Mouse (Mus musculus) spleen, postnatal 14 days (tissue): Measurements from ENCODE around the gene Fads2.
A peak's percentile ranks its signal among the peaks of the same experiment; 100 is the strongest.

Source experiments
- DNase-seq, 2 experiments: peaks; one replicate each; pipeline ENCODE4 v3.0.0; 2021 to 2022; ENCODE audit warnings: low spot score in 2 of 2

Fads2 gene

GRCm38 (mm10) chr19:10102054-10102700 is 631 bp upstream of the Fads2 start:
- peak in 1 of 2 experiments; percentile 14 for DNase-seq

DNA sequence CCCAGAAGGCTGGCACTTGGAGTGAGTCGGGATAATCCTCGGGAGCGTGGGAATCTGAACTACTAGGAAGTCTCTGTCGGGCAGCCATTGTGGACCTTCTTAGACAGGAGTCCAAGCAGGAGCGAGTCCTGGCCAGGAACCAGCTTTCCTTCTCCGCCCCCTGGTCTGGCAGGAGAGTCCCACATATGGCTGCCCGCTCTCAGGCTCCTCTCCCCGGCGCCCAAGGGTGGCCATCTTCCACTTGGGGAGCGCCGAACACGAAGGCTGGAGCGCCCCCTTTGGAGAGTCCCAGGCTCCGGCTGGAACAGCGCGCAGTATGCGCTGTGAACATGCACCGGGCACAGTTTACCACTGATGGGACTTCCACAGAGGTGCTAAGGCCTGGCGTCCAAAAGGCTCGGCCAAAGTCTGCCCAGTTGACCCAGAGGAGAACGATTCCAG is 895 bp downstream of the Fads2 start:
- peak; percentile 63 to 75 for DNase-seq

GRCm38 (mm10) chr19:10097826-10098225 is 3.7 kb downstream of the Fads2 start:
- DNase-seq = no peak

DNA sequence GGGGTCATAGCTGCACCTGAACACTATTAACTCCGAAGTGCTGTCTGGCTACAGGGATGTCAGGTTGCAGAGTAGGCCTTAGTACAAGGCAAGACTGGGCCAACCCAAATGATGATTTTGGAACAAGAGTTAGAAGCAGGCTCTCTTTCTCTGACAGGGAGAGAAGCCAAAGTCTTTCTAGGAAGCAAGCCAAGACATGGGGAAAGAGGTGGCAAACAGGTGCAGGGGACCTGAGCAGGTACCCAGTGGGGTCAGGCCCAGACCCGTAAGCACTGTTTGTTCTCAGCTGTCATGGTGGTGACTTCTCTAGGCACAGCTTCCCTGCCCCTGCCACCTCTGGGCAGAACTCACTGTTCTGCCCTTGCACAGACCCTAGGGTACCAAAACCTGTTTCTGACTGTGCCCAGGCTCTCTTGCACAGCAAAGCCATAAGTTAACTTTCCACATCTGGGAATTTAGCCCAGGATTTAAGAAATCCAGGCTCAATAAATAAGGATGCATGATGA is 5.1 kb downstream of the Fads2 start:
- no peak for DNase-seq

- no peak for DNase-seq
Measured at GRCm38 (mm10) chr19:10094695-10095094, 6.9 kb downstream of the Fads2 start.

DNA sequence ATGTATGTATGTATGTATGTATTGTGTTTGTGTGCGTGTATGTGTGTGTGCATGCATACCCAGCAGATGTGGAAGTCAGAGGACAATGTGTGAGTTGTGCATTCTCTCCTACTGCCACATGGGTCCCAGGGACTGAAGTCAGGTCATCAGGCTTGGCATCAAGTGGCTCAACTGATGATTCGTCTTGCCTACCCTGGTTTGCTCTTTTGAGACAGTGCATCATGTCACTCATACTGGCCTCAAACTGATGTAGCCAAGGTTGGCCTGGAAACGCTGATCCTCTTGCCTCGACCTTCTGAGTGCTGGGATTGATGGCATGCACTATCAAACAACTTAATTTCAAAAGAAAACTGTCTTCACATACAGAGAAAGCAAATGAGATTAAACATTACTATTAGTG is 7.7 kb downstream of the Fads2 start:
- no peak for DNase-seq

- DNase-seq = no peak
Measured at GRCm38 (mm10) chr19:10086976-10087375, 14.6 kb downstream of the Fads2 start.

DNA sequence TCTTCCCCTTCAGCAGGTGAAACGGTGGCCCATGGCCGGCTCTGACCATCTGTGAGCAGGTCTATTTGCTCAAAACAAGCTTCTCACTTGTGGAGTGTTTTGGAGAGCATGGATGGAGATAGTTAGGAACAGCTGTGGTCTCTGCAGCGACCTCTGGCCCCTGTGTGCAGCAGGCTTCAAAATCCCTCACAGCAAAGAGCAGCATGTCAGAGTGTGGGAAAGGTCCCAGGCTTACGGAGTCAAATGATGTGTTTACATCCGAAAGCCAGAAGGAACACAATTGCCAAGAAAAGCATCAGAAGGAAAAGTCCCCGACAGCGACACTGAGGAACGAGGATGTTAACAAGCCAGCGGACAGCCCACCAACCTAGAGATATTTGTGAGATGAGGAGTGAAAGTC is 16.1 kb downstream of the Fads2 start:
- no peak for DNase-seq

DNA sequence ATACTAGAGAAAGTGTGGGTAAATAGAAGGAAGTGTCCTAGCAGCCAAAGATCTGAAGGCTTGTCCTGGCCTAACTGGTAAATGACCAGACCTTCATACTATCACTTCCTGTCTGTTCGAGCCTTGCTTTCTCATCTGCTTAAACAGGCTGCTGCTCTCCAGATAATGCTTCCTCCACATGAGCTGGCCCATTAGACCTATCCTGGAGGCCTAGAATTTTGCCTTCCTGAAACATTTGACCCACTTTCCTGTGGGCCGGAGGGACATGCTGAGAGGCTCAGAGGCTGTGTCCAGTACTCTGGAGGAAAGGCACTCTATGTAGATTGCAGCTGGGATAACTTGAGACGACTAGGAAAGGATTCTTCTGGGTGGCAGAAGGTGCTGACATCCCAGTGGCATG is 19.4 kb downstream of the Fads2 start:
- no peak for DNase-seq

GRCm38 (mm10) chr19:10080384-10080783 is 21.2 kb downstream of the Fads2 start:
- no peak for DNase-seq

DNA sequence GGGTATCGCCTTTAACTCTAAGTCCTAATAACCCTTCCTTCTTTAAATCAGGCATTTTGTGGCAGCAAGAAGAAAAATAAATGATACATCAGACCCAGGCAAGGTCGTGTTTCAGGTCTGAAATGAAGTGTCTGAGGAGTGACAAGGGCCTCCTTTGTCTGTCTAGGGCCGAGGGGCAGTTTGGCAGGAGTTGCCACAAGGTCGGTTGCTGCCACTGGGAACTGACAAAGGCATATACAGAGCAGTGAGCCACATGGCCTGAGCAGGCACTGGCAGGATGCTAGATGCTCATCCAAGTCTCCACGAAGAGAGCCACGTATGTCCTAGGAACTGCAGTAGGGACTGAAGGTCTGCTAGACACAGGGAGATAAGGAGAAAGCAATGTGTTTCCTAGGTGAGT is 23.2 kb downstream of the Fads2 start:
- no peak for DNase-seq

DNA sequence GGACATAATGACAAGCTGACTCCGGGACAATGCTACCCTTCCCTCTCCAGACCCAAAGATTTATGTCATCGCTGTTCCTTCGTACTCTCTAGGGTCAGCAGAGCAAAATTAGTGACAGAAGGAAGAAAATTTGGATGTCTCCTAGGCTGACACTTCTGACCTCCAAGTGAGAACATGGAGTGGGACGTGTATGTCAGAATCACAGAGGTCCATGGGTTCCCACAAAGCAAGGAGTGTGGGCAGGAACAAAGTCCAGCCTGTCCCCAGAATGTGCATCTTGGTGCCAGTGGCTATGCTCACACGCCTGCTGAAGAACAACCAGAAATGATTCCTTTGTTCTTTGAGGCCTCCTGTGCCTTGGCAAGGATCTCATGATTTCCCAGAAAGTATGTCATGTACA is 28.4 kb downstream of the Fads2 start:
- no peak for DNase-seq

DNA sequence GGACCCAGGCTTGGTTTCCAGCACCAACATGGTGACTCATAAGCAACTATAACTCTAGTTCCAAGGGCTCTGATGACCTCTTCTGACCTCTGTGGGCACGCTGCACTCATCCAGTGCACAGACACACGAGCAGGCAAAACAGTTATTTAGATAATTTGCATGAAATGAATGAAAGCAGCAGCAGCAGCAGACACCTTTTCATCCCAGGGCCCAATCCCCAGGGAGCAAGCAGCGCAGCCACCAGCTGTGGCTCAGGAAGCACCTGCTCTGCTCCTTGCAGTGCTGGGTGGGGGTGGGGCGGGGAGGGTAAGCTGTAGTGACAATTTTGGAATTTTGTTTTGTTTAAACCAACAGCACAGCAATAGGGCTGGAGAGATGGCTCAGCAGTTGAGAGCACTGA is 29.7 kb downstream of the Fads2 start:
- no peak for DNase-seq

GRCm38 (mm10) chr19:10071166-10071565 is 30.4 kb downstream of the Fads2 start:
- DNase-seq = no peak

DNA sequence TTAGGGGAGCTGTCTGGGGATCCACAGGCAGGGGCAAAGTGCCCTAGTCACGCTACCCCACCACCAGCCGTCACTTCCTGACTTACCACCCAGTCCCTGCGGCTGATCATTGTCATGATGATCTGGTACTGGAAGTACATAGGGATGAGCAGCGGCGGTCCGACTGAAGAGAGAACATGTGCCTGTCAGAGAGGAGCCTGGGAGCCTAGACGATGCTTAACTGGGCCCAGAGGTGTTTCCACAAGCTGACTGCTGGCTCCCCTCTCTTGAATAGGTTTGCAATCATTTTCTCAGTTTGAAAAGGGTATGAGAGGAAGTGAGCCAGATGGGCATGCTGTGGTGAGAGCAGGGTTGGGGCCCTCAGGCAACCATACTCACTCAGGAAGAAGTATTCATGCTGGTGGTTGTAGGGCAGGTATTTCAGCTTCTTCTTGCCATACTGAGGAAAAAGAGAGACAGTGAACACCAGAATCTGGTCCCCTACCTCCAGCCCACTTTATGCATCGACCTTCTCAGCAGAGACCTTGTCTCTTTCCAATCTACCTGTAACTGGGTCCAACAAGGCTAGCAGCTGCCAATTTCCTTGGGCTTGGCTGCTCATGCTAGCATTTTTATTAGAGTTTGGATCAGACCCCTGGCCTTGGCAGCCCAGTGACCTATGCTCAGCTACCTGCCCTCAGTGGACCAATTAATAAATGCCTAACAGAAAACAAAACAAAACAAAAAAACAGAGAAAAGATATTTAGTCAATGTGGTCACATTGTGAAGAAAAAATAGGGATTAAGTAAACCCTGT is 31.2 kb downstream of the Fads2 start:
- DNase-seq = no peak

DNA sequence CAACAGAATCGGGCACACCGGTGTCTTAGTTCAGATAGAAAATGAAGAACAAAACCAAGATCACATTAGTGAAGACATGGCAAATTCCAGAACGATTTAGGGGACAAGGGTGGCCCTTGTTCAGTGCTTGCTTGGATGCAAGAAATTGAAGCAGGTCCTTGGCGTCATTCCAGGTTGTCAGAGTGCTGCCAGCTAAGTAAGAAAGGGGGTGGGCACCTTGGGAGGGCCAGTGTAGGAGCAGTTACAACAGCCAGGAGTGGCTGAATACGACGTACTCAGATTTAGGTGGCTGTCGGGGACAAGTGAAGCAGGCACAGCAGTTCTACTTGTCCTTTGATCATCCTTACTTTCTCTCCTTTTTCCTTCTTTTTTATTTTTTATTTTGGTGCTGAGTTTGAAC is 33.8 kb downstream of the Fads2 start:
- no peak for DNase-seq

DNA sequence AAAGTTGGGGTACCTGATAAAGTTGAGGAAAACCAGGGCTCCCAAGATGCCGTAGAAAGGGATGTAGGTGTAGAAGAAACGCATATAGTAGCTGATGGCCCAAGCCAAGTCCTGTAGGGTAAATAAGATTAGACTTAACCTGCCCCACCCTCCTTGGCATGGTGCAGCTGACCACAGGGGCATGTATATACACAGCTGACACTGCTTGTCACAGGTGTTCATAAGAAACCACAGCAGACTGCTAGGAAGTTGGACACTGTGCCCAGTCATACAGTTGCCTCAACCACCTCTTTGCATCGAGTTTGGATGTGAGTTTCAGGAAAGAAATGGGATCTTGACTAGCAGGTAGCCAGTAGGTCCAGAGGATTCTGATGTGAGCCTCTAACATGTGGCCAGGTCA is 35.0 kb downstream of the Fads2 start:
- DNase-seq = no peak

DNA sequence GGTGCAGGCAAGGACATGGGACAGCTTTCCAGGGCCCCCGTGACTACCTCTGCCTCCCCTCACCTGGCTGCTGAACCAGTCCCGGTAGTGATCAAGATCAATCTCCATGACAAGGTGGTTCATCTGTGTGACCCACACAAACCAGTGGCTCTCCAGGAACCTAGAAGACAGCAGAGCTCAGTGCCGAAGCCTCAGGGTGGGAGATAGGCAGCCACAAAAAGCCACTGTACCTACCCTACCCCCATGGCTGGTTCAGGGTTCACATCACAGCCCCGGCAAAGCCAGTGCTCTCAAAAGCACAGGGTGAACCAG is 35.4 kb downstream of the Fads2 start:
- no peak for DNase-seq

DNA sequence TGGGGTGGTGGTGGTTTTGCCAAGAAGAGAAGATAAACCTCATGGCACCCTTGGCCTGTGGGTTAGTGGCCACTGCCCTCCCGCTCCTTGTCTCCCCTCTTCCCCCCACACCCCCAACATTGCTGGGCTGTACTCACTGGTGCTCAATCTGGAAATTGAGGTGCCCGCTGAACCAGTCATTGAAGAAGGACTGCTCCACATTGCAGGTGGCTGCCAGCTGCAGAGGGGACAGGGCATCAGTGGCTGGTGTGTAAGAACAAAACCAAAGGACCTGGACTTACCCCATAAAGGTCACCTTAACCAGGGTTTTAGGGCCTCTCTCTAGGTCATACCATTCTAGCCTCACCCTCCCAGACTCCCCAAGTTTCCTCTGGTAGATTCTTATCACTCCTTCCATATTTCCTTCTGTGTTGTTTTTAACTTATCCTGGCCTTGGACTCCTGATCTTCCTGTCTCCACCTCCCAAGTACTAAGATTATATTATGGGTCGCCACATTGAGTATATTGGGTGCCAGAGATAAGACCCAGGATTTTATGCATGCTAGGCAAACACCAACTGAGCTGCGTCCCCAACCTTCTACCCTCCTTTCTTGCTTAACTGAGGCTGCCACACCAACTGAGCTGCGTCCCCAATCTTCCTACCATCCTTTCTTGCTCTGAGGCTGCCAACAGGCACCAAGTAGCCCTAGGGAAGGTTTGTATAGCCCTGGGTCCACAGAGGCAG is 35.9 kb downstream of the Fads2 start:
- no peak for DNase-seq

- DNase-seq = no peak
Measured at GRCm38 (mm10) chr19:10064173-10065012, 37.2 kb downstream of the Fads2 start.

- DNase-seq = no peak
Measured at GRCm38 (mm10) chr19:10062862-10063261, 38.7 kb downstream of the Fads2 start.

GRCm38 (mm10) chr19:10062292-10062691 is 39.3 kb downstream of the Fads2 start:
- DNase-seq = no peak
